Mouse (Mus musculus): ENCODE data around the gene Plcb4.

- no peak for TF ChIP-seq ZC3H11A (IDR thresholded peaks at IDR 0.05; ENCODE audit: borderline replicate concordance, low read depth, low read length)
- TF ChIP-seq CHD2 (IDR thresholded peaks at IDR 0.05; ENCODE audit: low read depth, low read length) = no peak
- TF ChIP-seq MAFK (IDR thresholded peaks at IDR 0.05; ENCODE audit: insufficient read depth, low read depth, low read length) = no peak
- TF ChIP-seq ZNF384 (IDR thresholded peaks at IDR 0.05; ENCODE audit: low read depth, low read length) = no peak
Measured at GRCm38 (mm10) chr2:135716180-135716579, 57.4 kb downstream of the Plcb4 start.
